Mouse (Mus musculus) kidney, adult 2 months (tissue): ENCODE measurements at regions not wholly inside any gene's neighbourhood (a gene's known extent, or its start where the extent isn't known, plus 50 kb on each side); places are given as distances from the start of the nearest gene placed in this dataset.

Experiments
- CTCF ChIP-seq: fragments of 200-500 bp; conservative IDR thresholded peaks from 2 replicates; pipeline ENCODE4 v1.5.1; 2011; ENCODE audit warnings: low read depth, mild to moderate bottlenecking, control low read depth, low read length, moderate library complexity, mixed read lengths; ENCODE audit not compliant: insufficient read depth, insufficient read length
- POLR2A ChIP-seq: fragments of 200-500 bp; IDR thresholded peaks from one replicate; pipeline ENCODE4 v1.6.1; 2011; ENCODE audit warnings: low read depth, low read length, control low read depth

- no peak for TF ChIP-seq POLR2A
- TF ChIP-seq CTCF, result no peak
Observed at GRCm38 (mm10) chr1:75869846-75870245, 323.8 kb downstream of the Slc4a3 start.
